Mouse (Mus musculus): ENCODE data around the gene Spock3. TPM values are rescaled to one million over a fixed set of nuclear protein-coding genes. Genes with fewer than 3 reads are reported as not detected.

Gene Spock3
- polyA plus RNA-seq (2015; fragmentation: Nextera tagmentation; extraction: Ambion mirVana): 10.3 and 12.0 TPM in 2 replicates

DNA sequence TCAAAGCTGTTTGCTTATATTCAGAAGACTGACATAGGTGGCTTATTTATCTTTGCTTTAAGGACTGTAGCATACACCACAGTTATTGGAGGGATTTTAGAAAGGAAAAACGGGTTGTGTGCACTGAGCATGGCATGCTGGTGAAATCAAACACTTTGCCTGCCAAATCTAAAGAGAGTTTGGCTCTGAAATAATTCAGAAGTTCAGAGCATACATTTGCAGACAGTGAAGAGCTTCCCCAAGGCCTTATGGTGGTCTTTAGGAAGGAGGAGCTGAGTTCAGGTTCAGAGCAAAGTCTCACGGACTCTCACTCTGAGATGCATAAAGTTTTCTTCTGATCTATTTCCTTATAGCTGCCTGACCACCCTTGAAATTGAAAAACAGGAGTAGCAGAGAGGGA lies at the start of gene Spock3:
Gene Spock3, plus strand, starts transcription at position 301 of the 400 bp plus-strand sequence.
- no peak within 1 kb of the TSS for H3K27ac ChIP-seq (ENCODE audit: low read length)
- peaks cover 3% of the 10 kb centered on the region; the same call in 1 of the 2 replicates for H3K27me3 ChIP-seq (ENCODE audit: control insufficient read depth, insufficient read depth, low read length)
- ATAC-seq (ENCODE audit: insufficient read depth, low FRiP score): no peak
- peak within 1 kb of the TSS; percentile 96 for H3K4me2 ChIP-seq (ENCODE audit: low read depth, low read length)
- peak within 1 kb of the TSS; percentile 54 for H3K4me3 ChIP-seq (replicated peaks; ENCODE audit: low read length)
- H3K9me3 ChIP-seq (replicated peaks; ENCODE audit: control insufficient read depth, low read length): no peaks in the 10 kb centered on the region
- no peaks in the 10 kb centered on the region for H3K36me3 ChIP-seq (ENCODE audit: control insufficient read depth, insufficient read depth, low read length)
- 36% methylated on average over 2 of the region's 2 CpGs for WGBS
- no peaks in the 10 kb centered on the region for H3K4me1 ChIP-seq (ENCODE audit: control insufficient read depth, insufficient read depth, low read length)
- peak within 1 kb of the TSS; percentile 60 for H3K9ac ChIP-seq (ENCODE audit: low read length)

DNA sequence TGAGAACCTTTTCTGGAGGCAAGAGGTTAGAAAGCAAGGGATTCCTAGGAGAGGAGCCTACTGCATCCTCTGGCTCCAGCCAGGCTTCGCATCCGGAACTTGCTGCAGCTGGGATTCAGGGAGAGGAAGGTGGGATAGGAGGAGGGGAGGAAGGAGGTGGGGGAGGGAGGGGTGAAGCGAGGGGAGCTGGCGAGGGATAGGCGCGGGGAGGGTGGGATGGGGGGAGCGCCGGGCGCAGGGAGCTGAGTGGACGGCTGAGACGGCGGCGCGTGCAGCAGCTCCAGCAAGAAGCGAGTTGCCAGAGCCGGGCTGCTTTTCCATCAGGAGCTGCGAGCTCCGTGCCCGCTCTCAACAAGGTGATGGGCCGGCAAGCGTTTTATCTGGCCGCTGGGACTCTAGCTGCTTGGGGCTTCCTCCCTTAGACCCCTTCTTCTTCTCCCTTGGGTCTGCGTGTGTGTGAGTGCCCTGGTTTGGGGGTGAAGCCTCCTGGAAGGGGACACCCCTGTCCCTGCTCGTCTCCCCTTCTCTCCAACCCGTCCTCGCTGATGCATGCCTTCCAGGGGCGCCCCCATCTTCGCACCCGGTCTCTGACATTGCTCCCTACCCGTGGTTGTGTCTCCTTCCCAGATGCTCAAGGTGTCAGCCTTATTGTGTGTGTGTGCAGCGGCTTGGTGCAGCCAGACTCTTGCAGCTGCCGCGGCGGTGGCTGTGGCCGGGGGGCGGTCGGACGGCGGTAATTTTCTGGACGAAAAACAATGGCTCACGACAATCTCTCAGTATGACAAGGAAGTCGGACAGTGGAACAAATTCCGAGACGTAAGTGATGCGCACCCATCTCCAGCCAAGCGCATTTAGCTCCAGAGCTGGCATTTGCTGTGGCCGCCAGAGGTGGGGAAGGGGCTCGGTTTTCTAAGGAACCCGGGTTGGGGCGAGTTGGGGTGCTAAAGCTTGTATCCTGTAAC lies 645 bp downstream of the Spock3 start:
- no peak overlapping the region for H3K27ac ChIP-seq (ENCODE audit: low read length)
- H3K4me2 ChIP-seq (ENCODE audit: low read depth, low read length): peak overlapping the region; percentile 96
- H3K27me3 ChIP-seq (ENCODE audit: control insufficient read depth, insufficient read depth, low read length): peaks cover 3% of the 10 kb centered on the region; the same call in 1 of the 2 replicates
- 1% methylated on average over 47 of the region's 50 CpGs for WGBS
- H3K4me1 ChIP-seq (ENCODE audit: control insufficient read depth, insufficient read depth, low read length): no peaks in the 10 kb centered on the region
- peak overlapping the region; percentile 54 for H3K4me3 ChIP-seq (replicated peaks; ENCODE audit: low read length)
- H3K36me3 ChIP-seq (ENCODE audit: control insufficient read depth, insufficient read depth, low read length): no peaks in the 10 kb centered on the region
- ATAC-seq (ENCODE audit: insufficient read depth, low FRiP score): peak; percentile 47; the same call in 1 of the 2 replicates
- no peaks in the 10 kb centered on the region for H3K9me3 ChIP-seq (replicated peaks; ENCODE audit: control insufficient read depth, low read length)
- peak overlapping the region; percentile 60 for H3K9ac ChIP-seq (ENCODE audit: low read length)

DNA sequence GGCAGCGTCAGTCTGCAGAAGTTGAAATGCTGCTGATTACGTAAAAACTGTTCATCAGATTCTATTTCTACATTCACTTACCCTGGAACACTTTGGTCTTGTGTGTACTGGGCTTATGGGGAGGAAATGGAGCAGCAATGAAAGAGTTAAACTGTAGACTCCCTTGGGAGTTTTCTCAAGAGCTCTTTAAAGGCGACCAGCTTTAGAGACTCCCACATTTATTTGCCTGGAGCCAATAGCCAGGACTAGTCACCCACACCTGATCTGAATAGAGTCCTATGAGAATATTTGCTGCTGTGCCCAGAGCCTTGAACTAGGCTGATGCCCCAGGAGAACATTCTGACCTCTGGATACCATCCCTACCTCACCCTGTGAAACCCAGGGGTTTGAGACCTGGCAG lies 1.7 kb downstream of the Spock3 start:
- WGBS: 16% methylated on average over 3 of the region's 3 CpGs
- no peak for ATAC-seq (ENCODE audit: insufficient read depth, low FRiP score)

DNA sequence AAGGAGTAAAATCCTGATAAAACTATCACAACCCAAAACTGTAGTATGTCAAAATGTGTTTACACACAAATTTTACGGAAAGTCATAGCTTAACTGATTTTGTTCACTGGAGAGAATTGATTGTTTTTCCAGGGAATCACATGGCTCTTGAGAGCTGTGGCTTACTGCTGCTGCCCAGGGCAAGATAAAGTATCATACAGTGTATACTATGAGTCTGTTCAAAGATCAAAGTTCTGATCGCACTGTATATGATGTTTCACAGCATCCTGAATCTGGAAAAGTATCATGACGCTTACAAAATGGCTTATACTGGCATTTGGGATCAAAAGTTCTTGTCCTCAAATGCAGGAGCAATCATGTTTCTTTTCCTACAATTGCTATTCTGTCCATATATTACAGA lies 11.8 kb downstream of the Spock3 start:
- Histone ChIP-seq H3K4me1 (ENCODE audit: control insufficient read depth, insufficient read depth, low read length) (no peaks in the 10 kb centered on the region), H3K4me3 (replicated peaks; ENCODE audit: low read length) (no peak overlapping the region), H3K9me3 (replicated peaks; ENCODE audit: control insufficient read depth, low read length) (no peaks in the 10 kb centered on the region), H3K9ac (ENCODE audit: low read length) (no peak overlapping the region), H3K36me3 (ENCODE audit: control insufficient read depth, insufficient read depth, low read length) (no peaks in the 10 kb centered on the region), H3K27ac (ENCODE audit: low read length) (no peak overlapping the region), H3K4me2 (ENCODE audit: low read depth, low read length) (no peak overlapping the region), H3K27me3 (ENCODE audit: control insufficient read depth, insufficient read depth, low read length) (no peaks in the 10 kb centered on the region)
- WGBS: 74% methylated on average over 3 of the region's 3 CpGs
- ATAC-seq (ENCODE audit: insufficient read depth, low FRiP score): no peak

More for the DNA sequence above, 1.7 kb downstream of the Spock3 start:
- H3K4me3 ChIP-seq (replicated peaks; ENCODE audit: low read length): no peak overlapping the region; the same call in 1 of the 2 replicates
- no peak overlapping the region for H3K27ac ChIP-seq (ENCODE audit: low read length)
- peaks cover 3% of the 10 kb centered on the region; the same call in 1 of the 2 replicates for H3K27me3 ChIP-seq (ENCODE audit: control insufficient read depth, insufficient read depth, low read length)
- H3K9ac ChIP-seq (ENCODE audit: low read length): no peak overlapping the region
- no peaks in the 10 kb centered on the region for H3K36me3 ChIP-seq (ENCODE audit: control insufficient read depth, insufficient read depth, low read length)
- no peaks in the 10 kb centered on the region for H3K4me1 ChIP-seq (ENCODE audit: control insufficient read depth, insufficient read depth, low read length)
- H3K4me2 ChIP-seq (ENCODE audit: low read depth, low read length): peak overlapping the region; percentile 96; the same call in 1 of the 2 replicates
- no peaks in the 10 kb centered on the region for H3K9me3 ChIP-seq (replicated peaks; ENCODE audit: control insufficient read depth, low read length)

DNA sequence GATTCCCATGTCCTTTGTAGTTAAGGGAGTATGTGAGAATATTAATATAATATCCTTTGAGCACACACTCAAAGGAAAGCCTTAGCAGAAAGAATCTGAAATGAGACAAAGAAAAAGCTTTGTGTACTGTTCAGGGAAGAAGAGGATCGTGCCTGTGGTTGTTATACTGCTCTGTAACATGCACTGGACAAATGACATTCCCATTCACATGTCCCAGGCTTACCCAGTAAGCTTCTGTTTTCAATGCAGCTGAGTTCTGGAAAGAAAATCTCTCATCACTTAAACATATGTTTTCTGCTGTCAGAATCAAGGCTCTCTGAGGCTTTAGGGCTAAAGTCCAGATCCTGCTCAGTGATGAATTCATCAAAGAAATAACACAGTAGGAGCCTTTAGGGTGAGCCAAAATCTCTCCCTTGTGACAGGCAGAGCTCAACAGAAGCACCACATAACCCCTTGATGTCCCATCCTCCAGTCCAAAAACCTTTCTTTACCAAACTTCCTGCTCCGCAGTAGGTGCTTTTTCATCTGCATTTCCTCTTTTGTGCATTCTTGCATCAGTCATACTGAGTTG lies 19.1 kb downstream of the Spock3 start:
- H3K4me1 ChIP-seq (ENCODE audit: control insufficient read depth, insufficient read depth, low read length): no peaks in the 10 kb centered on the region
- no peak for ATAC-seq (ENCODE audit: insufficient read depth, low FRiP score)
- H3K9me3 ChIP-seq (replicated peaks; ENCODE audit: control insufficient read depth, low read length): no peaks in the 10 kb centered on the region
- no peak overlapping the region for H3K4me3 ChIP-seq (replicated peaks; ENCODE audit: low read length)
- H3K27ac ChIP-seq (ENCODE audit: low read length): no peak overlapping the region
- H3K4me2 ChIP-seq (ENCODE audit: low read depth, low read length): no peak overlapping the region
- no peaks in the 10 kb centered on the region for H3K36me3 ChIP-seq (ENCODE audit: control insufficient read depth, insufficient read depth, low read length)
- no peak overlapping the region for H3K9ac ChIP-seq (ENCODE audit: low read length)
- 70% methylated on average over 2 of the region's 2 CpGs for WGBS
- no peaks in the 10 kb centered on the region for H3K27me3 ChIP-seq (ENCODE audit: control insufficient read depth, insufficient read depth, low read length)

DNA sequence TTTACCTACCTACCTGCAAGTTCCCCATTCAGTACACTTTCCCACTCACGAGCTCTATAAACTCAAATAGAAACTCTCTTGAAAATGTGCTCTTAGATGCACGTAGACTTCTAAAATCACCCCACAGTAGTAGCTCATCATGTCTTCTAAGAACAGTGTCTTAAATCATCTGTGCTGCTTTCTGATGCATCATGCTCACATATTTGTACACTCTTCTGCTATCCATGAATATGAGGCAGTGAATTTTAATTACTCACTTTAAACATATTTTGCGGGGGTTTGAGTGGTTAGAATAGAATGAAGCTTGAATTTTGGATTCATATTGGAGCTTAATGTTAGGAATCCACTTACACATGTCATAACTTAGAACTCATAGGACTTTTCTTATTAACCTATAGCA lies 138.2 kb downstream of the Spock3 start:
- Histone ChIP-seq H3K36me3 (ENCODE audit: control insufficient read depth, insufficient read depth, low read length) (no peaks in the 10 kb centered on the region), H3K9ac (ENCODE audit: low read length) (no peak overlapping the region), H3K4me1 (ENCODE audit: control insufficient read depth, insufficient read depth, low read length) (no peaks in the 10 kb centered on the region), H3K4me2 (ENCODE audit: low read depth, low read length) (no peak overlapping the region), H3K4me3 (replicated peaks; ENCODE audit: low read length) (no peak overlapping the region), H3K27ac (ENCODE audit: low read length) (no peak overlapping the region), H3K27me3 (ENCODE audit: control insufficient read depth, insufficient read depth, low read length) (no peaks in the 10 kb centered on the region), H3K9me3 (replicated peaks; ENCODE audit: control insufficient read depth, low read length) (no peaks in the 10 kb centered on the region)
- no peak for ATAC-seq (ENCODE audit: insufficient read depth, low FRiP score)
- WGBS: 75% methylated on average over 3 of the region's 3 CpGs

DNA sequence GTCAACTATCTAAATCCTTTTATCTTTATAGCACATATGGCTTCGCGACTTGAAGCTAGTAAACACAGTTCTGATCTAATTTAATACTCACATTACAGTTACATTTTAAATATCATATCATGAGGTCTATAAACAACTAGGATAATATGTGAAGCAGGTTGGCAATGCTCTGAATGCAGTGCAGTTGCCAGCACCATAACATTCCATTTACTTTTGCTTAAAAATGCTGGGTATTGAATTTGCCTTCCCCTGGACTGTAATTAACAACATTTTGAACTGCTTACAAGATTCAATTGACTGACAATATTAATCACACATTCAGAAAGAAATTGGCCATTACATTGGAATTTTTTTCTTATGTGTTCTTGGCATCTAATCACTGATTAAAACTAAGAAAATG lies 147.4 kb downstream of the Spock3 start:
- no peak overlapping the region for H3K4me3 ChIP-seq (replicated peaks; ENCODE audit: low read length)
- H3K9ac ChIP-seq (ENCODE audit: low read length): no peak overlapping the region
- H3K27ac ChIP-seq (ENCODE audit: low read length): no peak overlapping the region
- no peaks in the 10 kb centered on the region for H3K9me3 ChIP-seq (replicated peaks; ENCODE audit: control insufficient read depth, low read length)
- no peak for ATAC-seq (ENCODE audit: insufficient read depth, low FRiP score)
- WGBS: 73% methylated on average over 2 of the region's 2 CpGs
- no peak overlapping the region for H3K4me2 ChIP-seq (ENCODE audit: low read depth, low read length)
- H3K27me3 ChIP-seq (ENCODE audit: control insufficient read depth, insufficient read depth, low read length): no peaks in the 10 kb centered on the region
- H3K36me3 ChIP-seq (ENCODE audit: control insufficient read depth, insufficient read depth, low read length): no peaks in the 10 kb centered on the region
- no peaks in the 10 kb centered on the region for H3K4me1 ChIP-seq (ENCODE audit: control insufficient read depth, insufficient read depth, low read length)

DNA sequence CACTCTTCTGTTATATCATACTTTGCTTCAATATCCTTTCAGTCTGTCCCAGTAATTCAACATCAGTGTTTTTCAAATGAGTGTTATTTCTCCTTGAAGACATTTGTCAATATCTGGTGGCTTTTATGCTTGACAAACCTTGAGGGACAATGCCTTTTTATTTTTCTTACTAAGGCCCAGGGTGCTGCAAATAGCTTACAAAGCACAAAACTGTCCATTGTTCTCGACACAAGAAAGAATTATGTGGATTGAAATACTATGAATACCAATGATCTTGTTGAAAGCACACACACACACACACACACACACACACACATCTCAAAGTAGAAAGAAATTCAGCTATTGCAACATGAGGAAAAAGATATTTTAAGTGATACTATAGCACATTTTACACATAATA lies 159.0 kb downstream of the Spock3 start:
- Histone ChIP-seq H3K4me2 (ENCODE audit: low read depth, low read length) (no peak overlapping the region), H3K27me3 (ENCODE audit: control insufficient read depth, insufficient read depth, low read length) (no peaks in the 10 kb centered on the region), H3K36me3 (ENCODE audit: control insufficient read depth, insufficient read depth, low read length) (no peaks in the 10 kb centered on the region), H3K9ac (ENCODE audit: low read length) (no peak overlapping the region), H3K9me3 (replicated peaks; ENCODE audit: control insufficient read depth, low read length) (no peaks in the 10 kb centered on the region), H3K4me3 (replicated peaks; ENCODE audit: low read length) (no peak overlapping the region), H3K27ac (ENCODE audit: low read length) (no peak overlapping the region), H3K4me1 (ENCODE audit: control insufficient read depth, insufficient read depth, low read length) (no peaks in the 10 kb centered on the region)
- no peak for ATAC-seq (ENCODE audit: insufficient read depth, low FRiP score)
- WGBS: 67% methylated on average over 1 of the region's 1 CpGs

DNA sequence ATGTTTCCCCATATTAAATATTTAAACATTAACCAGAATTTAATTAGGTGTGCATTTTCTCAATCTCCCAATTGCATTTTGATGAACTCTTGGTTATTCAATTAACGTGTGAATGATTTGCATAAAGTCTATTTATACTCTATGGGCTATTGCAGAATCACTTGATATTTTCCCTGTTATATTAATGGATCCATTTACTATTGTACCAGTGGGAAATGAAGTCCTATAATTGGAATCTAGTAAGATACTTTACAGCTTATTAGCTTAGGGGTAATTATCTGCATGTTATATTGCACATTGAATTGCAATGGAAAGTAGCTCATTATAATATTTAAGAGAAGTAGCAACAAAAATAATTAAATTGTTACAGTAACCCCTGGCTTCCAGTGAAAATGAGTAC lies 162.1 kb downstream of the Spock3 start:
- Histone ChIP-seq H3K27ac (ENCODE audit: low read length) (no peak overlapping the region), H3K36me3 (ENCODE audit: control insufficient read depth, insufficient read depth, low read length) (no peaks in the 10 kb centered on the region), H3K27me3 (ENCODE audit: control insufficient read depth, insufficient read depth, low read length) (no peaks in the 10 kb centered on the region), H3K9ac (ENCODE audit: low read length) (no peak overlapping the region), H3K4me2 (ENCODE audit: low read depth, low read length) (no peak overlapping the region), H3K4me3 (replicated peaks; ENCODE audit: low read length) (no peak overlapping the region), H3K4me1 (ENCODE audit: control insufficient read depth, insufficient read depth, low read length) (no peaks in the 10 kb centered on the region), H3K9me3 (replicated peaks; ENCODE audit: control insufficient read depth, low read length) (no peaks in the 10 kb centered on the region)
- ATAC-seq (ENCODE audit: insufficient read depth, low FRiP score): no peak
- WGBS: 68% methylated on average over 1 of the region's 1 CpGs
